Mouse (Mus musculus) kidney, adult 2 months (tissue): Measurements from ENCODE around the gene Slc41a2.

Experiments
- CTCF ChIP-seq: fragments of 200-500 bp; conservative IDR thresholded peaks from 2 replicates; pipeline ENCODE4 v1.5.1; 2011; ENCODE audit warnings: low read depth, mild to moderate bottlenecking, control low read depth, low read length, moderate library complexity, mixed read lengths; ENCODE audit not compliant: insufficient read depth, insufficient read length
- POLR2A ChIP-seq: fragments of 200-500 bp; IDR thresholded peaks from one replicate; pipeline ENCODE4 v1.6.1; 2011; ENCODE audit warnings: low read depth, low read length, control low read depth

DNA sequence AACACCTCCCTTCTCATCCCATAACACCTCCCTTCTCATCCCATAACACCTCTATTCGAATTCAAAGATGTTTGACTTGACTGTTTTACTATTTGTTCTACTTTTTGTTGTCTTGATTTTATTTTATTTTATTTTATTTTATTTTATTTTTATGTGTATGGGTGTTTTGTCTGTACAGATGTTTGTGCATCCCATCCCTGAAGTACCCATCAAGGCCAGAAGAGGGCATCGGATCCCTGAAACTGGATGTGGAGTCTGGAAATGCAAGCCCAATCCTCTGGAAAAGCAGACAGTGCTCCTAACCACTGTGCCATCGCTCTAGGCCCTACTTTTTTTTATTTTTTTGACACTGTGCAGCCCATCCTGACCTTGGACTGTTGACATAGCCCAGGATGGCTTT is 112.7 kb downstream of the Slc41a2 start:
- TF ChIP-seq CTCF (peak; percentile 65), POLR2A (no peak)
